Mouse (Mus musculus): ENCODE results near the gene Gpr108. TPM values are rescaled to one million over a fixed set of nuclear protein-coding genes. Genes with fewer than 3 reads are reported as not detected.

The Gpr108 gene
- total RNA-seq, 2 experiments from 2014 or later = 20.5 to 22.6 TPM

Small RNA genes within 50 kb of the gene (microRNA-seq; reads per million reads assigned to microRNA genes)
- gene Mir6978 = 0 reads per million in 2 experiments

Other genes with a start within 250 kb of the Gpr108 start
- not detected for gene Pspn, start 248.4 kb downstream of the Gpr108 start, total RNA-seq (2021)
- gene Gtf2f1, start 237.2 kb downstream of the Gpr108 start, total RNA-seq (2021) = 10 to 100 TPM; 15.1 to 16.8 TPM
- not detected for gene Gm17949, start 237.0 kb downstream of the Gpr108 start, total RNA-seq (2021)
- gene Khsrp, start 216.9 kb downstream of the Gpr108 start, total RNA-seq (2021) = 10 to 100 TPM; 20.8 to 27.9 TPM
- gene Slc25a41, start 206.8 kb downstream of the Gpr108 start, total RNA-seq (2021) = not detected
- gene Crb3, start 189.3 kb downstream of the Gpr108 start, total RNA-seq (2021) = under 1 TPM; 0.51 to 0.57 TPM
- gene Slc25a23, start 188.6 kb downstream of the Gpr108 start, total RNA-seq (2021) = 10 to 100 TPM; 34.1 to 48.5 TPM
- under 1 TPM; 0.43 to 0.54 TPM for gene Dennd1c, start 169.9 kb downstream of the Gpr108 start, total RNA-seq (2021)
- gene Tubb4a, start 160.7 kb downstream of the Gpr108 start, total RNA-seq (2021) = 1 to 10 TPM; 1.3 to 1.4 TPM
- under 1 TPM in 1 of 2 experiments, not detected in 1; 0.41 TPM for gene Tnfsf9, start 143.1 kb downstream of the Gpr108 start, total RNA-seq (2021)
- not detected for gene Cd70, start 98.7 kb downstream of the Gpr108 start, total RNA-seq (2021)
- under 1 TPM in 1 of 2 experiments, not detected in 1; 0.18 TPM for gene Tnfsf14, start 54.3 kb downstream of the Gpr108 start, total RNA-seq (2021)
- gene C3, start 20.3 kb downstream of the Gpr108 start, total RNA-seq (2021) = 10 to 100 TPM; 11.8 TPM
- gene Trip10, start 1.0 kb upstream of the Gpr108 start, total RNA-seq (2021) = 100 to 1,000 TPM; 142 to 152 TPM
- gene Vav1, start 30.7 kb upstream of the Gpr108 start, total RNA-seq (2021) = 1 to 10 TPM in 1 of 2 experiments, under 1 TPM in 1; 0.54 to 1.4 TPM
- 1 to 10 TPM; 2.8 TPM for gene Adgre1, start 110.2 kb upstream of the Gpr108 start, total RNA-seq (2021)